Mouse (Mus musculus) testis, adult 2 months (tissue): Measurements from ENCODE around the gene Srgap1.

Experiments
- CTCF ChIP-seq: fragments of 200-500 bp; IDR thresholded peaks from 2 replicates; pipeline ENCODE4 v1.5.1; 2012; ENCODE audit warnings: low read depth, mild to moderate bottlenecking, inconsistent platforms, low read length, moderate library complexity; ENCODE audit not compliant: control insufficient read depth, insufficient read depth, insufficient replicate concordance
- POLR2A ChIP-seq: fragments of 200-500 bp; IDR thresholded peaks from 2 replicates; pipeline ENCODE4 v1.6.1; 2012; ENCODE audit warnings: low read depth, mild to moderate bottlenecking, inconsistent platforms, low read length, moderate library complexity; ENCODE audit not compliant: control insufficient read depth

DNA sequence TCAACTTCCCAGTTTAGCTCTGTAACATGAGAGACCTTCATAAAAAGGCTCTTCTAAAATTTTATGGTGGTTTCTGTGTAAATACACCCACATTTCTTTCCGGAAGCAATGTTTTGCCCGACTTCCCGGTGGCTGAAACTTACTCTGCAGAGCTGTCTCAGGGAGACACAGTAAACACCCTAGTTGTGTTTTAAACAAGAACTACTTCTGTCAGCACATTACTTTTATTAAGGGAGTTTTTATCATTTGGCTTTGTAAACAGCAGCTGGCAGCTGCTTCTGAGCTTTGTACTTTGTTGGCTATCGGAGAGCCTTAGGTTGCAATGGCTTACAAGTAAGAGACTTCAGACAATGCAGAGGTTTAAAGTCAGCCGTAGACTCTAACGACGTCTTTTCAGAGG lies 17.4 kb downstream of the Srgap1 start:
- TF ChIP-seq POLR2A (no peak), CTCF (no peak)
